Mouse (Mus musculus): ENCODE measurements around the gene Lipa.

Lipa gene

DNA sequence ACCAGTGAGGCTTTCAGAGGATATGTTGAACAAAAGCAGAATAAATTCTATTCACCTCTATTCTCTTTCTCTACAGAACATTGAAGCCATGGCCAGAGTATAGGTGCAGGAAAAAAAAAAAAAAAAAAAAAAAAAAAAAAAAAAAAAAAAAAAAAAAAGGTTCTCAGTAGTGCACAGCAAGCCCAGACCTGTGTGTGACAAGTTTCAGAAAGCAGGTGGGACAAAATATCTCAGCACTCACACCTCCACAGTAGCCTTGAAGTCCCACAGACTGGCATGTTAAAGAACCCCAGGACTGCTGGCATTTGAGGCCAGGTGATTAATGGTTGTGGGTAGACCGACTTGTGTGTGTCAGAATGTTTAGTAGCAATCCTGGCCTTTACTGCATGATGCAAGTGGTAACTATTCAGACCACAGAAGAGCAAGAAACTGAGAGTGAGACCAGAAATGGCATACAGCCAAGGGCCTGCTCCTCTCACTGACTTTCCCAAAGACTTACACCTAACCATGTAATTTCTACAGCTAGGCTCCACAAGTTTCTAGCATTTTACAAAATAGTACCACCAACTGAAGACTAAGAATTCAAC lies 76.4 kb downstream of the Lipa start:
- DNase-seq, result no peak

DNA sequence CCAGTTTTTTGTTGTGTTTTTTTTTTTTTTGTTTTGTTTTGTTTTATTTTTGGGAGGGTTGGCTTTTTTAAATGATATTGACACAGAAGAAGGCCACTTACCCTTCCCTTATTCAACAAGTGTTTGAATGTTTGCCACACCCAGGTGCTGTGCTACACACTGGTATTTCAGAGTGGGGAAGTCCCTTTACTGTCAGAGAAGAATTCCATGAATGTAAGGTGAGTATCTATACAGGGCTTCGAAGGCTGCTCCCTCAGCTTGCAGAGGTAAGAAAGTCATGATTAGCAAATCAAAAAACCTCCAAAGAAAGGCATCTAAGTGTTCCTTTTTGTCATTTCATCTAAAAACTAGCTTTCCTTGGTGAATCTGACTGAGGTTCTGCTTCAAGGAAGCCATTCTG lies 78.4 kb downstream of the Lipa start:
- no peak for DNase-seq

DNA sequence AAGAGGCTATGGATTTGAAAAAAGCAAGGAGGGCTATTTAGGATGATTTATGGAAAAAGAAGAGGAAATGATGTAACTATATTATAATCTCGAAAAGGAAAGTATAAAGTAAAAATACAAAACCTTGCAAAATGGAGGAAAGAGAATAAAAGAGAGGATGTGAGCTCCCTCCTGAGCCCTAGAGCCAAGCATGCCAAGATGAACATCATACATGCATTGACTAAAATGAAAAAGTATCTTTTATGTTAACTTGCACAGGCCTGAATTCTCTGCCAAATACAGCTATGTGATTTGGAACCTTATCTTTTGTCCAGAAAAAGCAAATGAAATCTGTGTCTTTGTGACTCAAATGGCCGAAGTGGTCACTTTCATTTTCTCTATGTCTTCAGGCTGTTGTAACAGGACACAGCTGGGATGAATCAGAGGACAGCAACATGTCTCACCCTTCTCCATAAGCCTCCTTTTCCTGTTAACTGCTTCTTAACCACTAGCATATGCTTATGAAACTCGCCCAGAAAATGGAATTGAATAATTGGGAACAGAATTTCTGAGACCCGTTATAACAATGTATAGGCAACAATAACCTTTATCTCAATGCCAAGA lies 81.8 kb downstream of the Lipa start:
- peak; percentile 37 for DNase-seq

DNA sequence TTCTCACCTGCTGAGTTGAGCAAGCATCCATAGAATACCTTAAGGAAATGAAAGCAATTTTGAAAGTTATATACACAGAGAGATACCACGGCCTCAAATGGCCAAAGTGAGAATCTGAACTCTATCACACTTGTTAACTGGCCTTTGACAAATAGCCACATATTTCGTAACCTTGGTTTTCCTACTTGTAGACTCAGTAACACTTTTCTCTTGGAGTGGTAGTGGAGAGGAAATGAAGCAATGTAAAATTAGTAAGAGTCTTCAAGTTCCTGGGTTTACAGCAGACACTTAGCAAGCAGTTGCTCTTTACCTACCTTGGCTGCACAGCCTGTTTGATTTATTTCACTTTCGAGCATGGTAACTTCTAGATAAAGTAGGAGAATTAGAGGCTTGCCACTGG lies 82.5 kb downstream of the Lipa start:
- DNase-seq, result no peak
